Mouse (Mus musculus) monocyte, adult 2 months (primary cell): Measurements from ENCODE around the gene Pigo.
"Not testable (repeated sequence)": the region's sequence is repeated elsewhere in the genome, so short reads cannot be mapped to it uniquely, and the experiment has no call there.

Experiments used
- DNase-seq, 2 experiments: peaks; one replicate each; pipeline ENCODE4 v3.0.0; 2022; ENCODE audit warnings: low spot score in 2 of 2, low read depth in 1 of 2

The Pigo gene

DNA sequence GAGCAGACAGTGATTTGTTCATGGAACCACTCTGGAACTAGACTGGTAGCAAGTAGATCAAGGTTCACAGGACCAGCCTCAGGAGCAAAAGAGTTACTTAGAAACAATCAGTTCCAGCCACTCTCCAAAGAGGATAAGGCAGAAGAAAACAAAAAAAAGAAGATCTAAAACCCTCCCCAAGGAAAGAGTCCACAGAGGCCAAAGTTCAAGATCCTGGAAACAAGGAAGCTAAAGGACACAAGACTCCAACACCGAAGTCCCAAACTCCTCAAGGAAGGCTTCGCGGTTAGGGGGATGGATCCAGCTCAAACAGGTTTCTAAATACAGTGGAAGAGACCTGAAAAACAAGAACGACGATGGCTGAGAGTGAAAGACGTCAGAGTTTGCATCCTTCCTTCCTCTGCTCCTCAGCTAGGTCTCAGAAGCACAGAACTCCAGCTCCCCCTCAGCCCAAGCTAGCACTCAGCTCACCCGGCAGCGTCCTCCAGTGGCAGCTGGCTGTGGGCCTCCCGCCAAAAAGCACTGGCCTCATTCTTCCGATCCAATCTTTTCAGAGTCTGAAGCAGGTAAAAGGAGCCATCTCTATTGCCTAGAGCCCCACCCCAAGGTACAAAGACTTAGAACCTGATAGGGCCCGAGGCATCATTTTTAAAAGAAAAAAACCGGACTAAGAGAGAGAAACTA, 22.7 kb downstream of the Pigo start:
- no peak for DNase-seq

DNA sequence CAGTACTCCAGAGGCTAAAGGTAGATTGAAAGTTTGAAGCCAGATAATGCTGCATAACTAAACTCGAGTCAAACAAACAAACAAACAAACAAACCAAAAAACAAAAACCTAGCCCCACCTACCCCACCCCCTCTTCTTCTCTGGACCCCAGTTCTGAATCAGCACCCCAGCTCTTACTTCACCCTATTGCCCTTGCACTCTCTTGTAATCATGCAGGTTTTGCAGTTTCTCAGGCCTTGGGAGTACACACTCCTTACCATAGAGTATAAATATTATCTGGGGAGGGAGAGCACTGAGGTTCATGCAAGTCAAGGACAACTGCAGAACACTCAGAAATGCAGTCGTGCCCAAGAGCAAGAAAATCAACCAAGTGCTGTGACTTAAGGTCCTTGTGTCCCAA, 24.3 kb downstream of the Pigo start:
- no peak for DNase-seq

DNA sequence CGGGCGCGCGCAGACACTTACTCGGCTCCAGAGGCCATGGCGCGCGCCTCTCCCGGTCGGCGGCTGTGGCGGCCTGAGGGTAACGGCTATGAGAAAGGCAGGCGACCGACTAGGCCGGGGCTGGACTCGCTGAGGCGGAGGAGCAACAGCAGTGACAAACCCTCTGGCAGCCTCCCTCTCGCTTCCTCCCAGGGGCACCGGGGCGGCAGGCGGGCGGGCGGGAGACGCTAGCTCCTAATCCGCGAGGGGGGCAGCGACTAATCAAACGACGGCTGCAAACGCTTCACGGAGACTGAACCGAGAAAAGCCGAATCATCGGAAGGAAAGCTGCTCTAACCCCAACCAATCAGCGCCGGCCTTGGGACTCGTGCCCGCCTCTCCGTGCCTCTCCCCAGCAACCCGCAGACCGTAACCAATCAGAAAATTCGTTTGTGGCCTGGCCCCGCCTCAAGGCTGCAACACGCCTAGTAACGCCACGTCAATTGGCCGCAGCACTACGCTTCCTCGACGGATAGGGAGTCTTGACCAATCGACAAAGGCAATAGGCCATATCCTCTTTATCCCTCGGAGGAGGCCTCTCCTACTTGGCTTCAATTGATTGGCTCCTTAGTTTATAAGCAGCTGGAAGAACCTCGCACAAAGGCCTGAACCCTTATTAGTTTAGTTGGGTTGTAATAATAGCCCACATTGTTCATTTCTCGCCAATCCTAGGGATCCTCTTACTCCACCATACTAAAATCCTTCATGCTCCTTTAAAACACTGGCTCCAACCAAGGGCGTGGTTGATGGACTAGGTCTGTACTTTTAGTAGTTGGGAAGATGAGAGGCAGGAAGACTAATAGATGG, 25.3 kb downstream of the Pigo start, which contains the start of gene Vcp:
TSS of gene Vcp (minus strand) at position 367 of the 846 bp plus-strand sequence.
- DNase-seq = peak; percentile 98

DNA sequence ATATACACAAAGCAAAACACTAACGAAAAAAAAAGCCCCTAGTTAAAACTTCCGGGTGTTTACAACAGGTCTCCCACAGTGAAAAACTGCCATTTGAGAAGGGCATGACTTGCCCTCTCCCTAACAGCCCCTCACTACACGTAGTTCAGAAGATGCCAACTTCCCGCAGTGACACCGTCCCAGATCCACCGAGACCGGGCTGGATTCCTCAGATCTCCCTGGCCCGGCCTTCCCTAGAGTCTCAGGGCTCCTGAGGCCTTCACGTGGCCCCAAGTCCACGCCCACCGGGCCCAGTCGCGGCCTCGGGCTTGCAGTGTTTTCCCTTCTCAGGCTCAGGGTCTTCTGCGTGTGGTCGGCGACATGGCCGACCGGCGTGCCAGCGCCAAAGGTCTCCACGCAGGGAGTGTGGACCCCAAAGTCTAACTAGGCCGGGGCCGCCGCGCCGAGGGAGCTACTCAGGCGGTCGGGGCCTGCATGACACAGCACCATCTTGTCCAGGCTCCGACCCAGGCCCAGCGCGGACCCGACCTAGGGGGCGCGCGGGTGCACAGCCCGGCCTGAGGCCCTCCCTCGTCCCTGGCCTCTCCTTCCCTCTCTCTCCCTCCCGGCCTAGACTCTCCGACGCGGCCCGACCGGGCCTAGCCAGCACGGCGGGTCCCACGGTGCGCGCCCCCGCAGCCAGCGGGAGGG, 26.0 kb downstream of the Pigo start:
- peak; percentile 10 to 49 for DNase-seq

DNA sequence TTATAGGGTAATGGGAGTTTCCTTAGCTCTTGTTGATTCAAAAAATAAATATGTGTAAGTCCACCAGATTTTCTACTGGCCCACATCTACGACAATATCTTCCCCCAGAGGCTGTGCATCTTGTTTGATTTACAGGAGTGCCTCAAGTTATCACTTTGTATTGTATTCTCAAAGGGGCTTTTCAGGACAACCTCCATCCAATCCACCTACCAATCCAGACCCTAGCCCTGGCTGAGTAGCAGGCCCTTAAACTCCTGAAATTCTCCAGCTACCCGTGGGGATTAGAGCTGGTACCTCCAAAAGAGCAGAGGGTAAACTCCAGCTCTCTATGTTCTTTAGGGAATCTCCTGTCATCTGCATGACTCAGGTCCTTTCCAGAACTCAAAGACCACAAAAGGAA, 27.6 kb downstream of the Pigo start:
- no peak for DNase-seq

DNA sequence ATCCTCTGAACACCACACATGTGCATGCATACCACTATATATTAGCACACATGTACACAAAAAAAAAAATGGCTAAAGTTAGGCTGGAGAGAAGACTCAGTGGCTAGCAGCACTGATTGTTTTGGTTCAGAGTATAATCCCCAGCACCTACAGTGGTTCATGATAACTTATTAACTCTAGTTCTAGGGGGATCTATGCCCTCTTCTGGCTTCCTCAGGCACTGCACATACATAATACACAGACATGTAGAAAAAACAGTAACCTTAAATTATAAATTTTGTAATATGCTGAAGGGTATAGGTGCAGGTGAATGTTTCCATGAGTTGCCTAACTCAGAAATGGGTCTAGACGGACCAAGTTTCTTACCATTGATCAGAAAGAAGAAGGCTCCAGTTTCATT, 37.3 kb downstream of the Pigo start:
- no peak for DNase-seq

DNA sequence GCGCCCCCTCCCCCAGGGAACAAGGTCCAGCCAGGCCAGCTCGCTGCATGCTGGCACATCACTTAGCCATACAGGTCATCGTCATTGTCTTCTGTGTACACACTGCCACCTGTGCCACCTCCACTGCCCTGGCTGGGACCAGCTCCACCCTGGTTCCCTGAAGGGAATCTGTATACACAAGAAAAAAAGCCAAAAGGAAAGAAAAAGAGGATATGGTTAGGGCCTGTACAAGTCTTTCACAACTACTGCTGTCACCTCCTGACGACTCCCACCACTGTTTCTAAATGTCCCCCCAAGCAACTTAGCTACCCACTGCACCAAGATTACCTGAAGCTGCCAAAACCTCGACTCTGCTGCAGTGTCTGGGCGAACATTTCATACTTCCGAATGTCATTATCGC, 45.2 kb downstream of the Pigo start:
- not testable (repeated sequence) for DNase-seq

DNA sequence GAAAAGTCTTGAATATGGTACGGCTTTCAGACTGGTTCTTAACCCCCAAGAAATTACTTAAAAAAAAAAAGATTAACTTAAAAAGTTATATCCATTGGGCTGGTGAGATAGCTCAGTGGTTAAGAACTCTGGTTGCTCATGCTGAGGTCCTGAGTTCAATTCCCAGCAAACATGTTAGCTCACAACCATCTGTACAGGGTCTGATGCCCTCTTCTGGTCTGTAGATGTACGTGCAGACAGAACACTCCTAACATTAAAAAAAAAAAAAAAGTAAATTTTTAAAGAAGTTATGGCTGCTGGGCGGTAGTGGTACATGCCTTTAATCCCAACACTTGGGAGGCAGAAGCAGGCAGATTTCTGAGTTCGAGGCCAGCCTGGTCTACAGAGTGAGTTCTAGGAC, 47.6 kb downstream of the Pigo start:
- DNase-seq = no peak

DNA sequence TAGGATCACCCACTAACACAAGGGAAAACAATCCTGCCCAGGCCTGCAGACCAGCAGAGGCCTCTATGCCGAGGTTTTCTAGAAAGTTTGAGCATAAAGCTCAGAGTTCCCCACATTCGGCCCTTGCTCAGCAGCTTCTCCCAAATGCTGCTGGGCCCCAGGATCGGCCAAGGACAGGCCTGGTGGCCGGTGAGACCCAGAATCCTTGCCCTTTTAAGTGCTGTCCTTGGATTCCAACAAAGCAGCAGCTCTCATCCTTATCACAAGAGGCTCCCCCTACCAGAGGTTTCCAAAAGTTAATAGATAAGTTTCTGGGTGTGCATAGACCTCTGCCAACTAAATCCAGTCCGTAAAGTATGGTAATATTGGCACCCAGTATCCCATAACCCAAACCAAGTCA, 51.8 kb downstream of the Pigo start:
- DNase-seq = no peak

DNA sequence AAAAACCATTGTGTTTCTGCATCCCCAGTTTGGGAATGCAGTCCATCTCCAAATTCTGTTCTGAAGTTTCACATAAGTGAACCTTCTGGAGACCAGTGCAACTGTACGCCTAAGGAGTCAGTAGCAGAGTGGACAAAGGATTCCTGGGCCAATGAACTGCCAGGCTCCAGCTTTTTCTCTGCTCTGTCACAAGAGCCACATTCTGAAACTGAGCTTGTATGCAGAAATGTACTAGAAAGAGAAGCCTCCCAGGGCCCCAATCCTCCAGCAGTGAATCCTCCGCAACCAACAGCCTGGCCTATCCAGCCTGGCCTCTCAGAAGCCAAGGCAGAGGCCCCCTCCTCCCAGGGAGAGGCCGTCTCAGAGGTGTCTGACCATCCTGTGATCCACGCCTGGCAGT, 52.7 kb downstream of the Pigo start:
- DNase-seq = no peak

DNA sequence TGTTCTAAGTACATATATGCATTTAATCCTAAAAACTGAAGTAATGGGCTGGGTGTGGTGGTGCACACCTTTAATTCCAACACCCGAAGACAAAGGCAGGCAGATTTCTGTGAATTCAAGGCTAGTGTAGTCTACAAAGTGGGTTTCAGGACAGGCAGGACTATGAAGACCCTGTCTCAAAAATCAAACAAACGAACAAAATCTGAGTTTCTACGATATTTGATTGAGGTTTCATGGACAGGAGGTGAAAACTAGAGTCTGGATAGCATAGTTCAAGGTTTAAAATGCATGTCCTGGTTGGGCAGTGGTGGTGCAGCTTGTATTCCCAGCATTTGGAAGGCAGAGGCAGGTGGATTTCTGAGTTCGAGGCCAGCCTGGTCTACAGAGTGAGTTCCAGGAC, 56.3 kb downstream of the Pigo start, which contains the start of gene 1700022I11Rik:
TSS of gene 1700022I11Rik (plus strand) at position 301 of the 400 bp plus-strand sequence.
- DNase-seq = no peak
